Mouse (Mus musculus) cerebellum, postnatal 10 days (tissue): ENCODE results near the gene Nhej1.
A peak's percentile ranks its signal among the peaks of the same experiment; 100 is the strongest.

ENCODE experiments used
- DNase-seq, 2 experiments: peaks; one replicate each; pipeline ENCODE4 v3.0.0; 2021; ENCODE audit warnings: mixed read lengths in 2 of 2

The Nhej1 gene

DNA sequence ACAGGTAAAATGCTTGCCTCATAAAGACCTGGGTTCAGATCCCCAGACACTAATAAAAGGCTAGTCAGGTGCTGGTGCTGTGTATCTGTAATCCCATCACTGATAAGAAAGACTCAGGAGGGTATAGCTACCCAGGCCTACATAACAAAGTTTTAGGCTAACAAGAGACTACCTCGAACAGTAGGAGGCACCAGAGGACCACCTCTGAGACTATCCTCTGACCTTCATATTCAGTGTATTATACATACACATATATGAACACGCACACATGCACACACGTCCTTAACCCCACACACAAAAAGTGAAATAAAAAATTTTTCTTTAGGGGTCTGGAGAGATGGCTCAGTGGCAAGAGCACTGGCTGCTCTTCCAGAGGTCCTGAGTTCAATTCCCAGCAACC is 2.8 kb downstream of the Nhej1 start:
- DNase-seq = no peak

DNA sequence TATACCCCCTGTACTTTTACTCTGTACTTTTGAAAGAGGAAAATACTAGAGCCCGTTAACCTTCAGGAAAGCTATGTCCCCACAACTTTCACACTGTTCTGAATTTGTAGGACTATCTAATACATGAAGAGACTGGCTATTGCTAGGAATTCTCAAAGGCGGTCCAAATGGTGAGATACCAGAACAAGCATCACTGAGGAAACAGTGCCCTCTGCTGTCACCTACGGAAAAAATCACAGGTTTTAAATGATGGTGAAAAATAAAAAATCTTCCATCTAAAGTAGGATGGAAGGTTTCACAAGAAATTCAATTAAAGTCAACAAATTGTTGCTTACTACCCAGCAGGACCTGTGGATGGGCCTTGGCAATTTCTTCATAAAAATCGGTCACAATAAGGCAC is 72.9 kb downstream of the Nhej1 start:
- DNase-seq = peak; percentile 49 to 65

DNA sequence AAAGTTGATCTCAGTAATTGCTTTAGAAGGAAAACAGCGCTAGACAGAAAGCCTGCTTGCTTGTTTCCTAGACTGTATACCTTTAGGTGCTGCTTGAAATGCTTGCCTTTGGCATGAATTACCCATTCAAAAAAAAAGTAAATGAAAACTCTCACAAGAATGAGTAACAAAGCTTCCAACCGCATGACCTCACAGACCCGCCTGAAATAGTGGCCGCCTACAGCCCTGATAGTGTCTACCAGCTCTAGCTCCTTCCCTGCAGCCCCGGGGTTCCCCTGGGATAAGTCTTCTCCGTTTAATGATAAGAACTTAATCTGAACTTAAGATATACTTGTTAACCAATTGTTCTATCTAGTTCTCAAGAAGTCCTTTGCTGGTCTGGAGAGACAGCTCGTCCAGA is 73.6 kb downstream of the Nhej1 start:
- DNase-seq = no peak

DNA sequence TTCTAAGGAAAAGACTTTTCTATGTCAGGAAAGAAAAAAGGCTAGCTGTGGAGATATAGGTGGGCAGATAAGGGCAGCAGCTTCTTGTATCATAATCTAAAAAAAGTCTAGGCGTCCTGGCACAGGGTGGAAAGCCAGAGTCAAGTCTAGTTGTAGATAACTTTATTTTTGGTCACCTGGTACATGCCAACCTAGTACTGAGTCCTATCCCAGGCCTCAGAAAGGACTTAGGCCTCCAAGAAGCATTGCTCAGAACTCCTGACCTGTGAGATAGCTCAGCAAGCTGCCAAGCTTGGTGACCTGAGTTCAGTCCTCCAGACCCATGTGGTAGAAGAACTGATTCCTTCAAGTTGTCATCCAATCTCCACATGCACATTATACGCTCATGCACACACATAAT is 76.4 kb downstream of the Nhej1 start:
- no peak for DNase-seq

DNA sequence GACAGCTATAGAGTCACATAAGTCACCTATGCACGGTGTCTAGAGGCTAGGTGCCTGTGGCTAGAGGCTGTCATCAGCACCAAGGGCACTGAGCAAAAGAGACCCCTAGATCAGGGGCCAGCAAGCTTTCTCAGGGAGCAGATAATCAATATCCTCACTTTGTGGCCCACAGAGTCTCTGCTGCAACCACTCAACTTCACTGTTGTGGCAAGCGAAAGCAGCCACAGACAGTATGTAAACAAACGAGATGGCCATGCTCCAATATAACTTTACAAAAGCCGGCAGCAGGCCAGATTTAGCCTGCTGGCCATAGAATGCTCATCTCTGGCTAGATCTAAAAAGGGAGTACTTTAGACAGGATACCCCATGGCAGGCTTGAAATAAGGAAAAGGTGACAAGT is 77.0 kb downstream of the Nhej1 start:
- DNase-seq = no peak

DNA sequence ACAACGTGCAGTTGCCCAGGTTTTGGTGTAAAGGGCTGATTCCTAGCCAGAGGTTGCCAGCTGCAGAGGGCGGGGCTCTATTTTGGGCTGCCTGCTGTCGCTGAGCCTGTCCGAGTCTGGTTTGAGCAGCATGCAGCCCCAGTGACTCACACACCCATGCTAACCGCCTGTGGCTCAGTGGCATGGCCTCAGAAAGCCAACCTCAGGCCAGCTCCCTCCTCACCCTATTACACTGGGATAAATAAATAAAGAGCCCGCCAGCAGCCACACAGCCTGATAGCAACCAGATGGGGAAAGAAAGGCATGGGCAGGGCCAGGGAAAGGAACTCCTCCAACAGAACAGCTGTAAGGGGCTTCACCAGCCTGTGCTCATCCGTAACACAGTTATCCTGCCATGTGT is 84.6 kb downstream of the Nhej1 start:
- DNase-seq = no peak

DNA sequence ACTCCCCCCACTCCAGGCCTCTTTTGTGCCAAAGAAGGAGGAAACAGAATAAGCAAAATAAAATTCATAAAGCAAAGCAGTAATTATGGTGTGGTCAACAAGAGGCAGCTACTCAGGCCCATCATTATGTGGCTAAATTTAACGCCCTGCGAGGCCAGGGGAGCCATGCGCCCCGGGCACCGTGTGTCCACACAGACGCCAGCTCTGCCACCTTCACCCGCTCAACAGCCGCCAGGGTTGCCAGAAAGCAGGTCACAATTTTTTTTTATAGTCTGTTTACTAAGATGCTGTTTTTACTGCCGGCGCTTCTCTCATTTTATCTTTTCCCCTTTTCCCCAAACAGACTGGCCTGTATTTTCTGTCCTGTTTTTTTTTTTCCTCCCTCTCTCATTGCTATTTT is 93.0 kb downstream of the Nhej1 start:
- DNase-seq = no peak

DNA sequence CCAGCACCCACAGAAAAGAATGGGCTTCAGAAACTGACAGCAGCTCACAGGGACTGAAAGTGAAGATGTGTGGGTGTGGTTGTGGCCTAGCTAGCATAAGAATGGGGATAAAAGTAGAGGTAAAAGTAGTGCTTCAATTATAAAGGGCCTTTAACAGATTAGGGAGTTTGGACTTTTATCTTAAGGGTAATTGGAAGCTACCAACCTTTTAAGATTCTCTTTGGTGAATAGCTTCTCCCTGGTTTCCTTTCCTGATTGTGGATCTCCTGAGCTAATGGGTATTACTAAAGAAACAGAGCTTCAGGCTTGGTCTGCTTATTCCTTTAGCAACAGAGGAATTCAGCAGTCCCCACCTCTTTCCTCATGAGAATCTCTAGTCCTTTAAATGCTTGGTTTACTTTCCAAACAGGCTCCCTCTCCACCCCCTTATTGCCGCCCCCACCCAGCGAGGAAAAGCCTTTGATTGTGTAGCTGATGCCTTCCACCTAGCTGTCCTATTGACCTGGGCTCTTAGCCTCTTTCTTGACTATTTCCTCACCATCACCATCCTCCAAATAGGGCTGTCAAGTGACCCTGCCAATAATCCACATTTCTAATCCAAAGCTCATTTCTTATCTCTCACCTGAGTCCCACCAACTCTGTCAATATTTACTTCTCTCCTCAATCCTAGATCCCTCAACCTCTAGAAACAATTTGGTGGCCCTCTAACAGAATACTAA is 97.8 kb downstream of the Nhej1 start:
- no peak for DNase-seq

DNA sequence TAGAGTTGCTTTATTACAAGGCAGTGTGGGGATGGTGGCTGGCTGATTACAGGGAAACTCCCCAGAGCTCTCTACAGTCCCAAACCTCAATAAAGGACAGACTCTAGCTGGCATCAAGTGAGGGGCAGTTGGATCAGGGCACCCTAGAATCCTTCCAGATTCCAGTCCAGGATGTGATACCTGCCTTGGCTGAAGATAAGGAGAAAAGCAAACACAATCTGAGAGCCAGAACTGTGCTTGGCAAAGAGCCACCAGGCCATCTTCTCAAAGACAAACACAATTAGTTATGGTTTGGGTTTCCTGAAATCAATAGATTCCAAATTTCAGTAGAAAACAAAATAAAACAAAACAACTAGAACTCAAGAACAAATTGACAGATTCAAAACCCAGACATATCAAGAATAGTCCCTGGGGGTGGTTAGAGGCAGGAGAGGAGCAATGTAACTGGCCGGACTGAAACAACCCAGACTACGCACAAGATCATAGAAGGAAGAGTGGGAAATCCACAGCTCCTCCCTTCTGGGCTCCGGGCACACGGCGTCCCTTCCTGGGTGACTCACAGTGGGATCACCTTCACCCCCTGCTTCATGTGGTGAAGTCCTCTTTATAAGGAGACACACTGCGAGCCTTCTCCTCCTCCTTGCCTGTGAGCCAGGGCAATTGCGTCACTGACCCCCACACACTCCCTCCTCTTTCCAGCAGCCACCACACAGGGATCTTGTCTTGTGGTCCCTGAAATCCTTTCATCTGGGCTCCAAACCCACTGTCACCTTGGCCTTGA is 100.4 kb downstream of the Nhej1 start:
- peak; percentile 44 to 62 for DNase-seq

DNA sequence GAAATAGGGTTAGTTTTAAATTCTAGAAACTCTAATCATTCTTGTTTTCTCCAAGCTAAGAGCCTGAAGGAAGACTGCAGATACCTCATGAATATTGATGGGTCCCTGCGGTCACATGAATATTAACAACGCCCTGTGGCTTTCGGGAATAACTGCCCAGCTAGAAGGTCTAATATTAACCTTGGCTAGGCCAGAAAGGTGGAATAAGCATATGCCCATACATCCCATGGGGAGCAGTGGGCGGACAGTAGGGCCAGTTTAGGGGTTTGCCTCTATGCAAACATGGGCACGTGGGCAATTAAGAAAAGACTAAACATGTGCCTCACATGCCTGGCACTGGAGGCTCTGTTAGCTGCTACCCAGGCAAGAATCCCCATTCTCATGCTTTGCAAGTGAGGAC is 102.8 kb downstream of the Nhej1 start:
- DNase-seq = no peak

DNA sequence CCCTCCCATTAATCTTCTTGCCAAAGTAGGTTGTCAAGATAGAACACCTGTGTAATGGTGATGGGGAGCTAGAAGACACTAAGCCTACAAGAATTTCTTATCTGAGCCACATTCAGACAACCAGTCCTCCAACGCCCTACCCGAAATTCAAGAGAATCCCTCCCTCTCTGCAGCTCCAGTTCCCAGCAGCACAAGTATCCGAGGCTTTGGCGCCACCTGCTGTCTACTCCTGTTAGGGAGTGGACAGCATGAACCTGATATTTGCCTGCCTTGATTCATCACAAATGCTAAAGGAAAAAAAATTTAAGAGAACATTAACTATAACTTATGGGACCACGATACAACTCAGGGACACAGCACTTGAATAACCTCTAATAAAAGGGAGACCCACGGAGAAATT is 108.2 kb downstream of the Nhej1 start:
- peak; percentile 94 to 95 for DNase-seq

DNA sequence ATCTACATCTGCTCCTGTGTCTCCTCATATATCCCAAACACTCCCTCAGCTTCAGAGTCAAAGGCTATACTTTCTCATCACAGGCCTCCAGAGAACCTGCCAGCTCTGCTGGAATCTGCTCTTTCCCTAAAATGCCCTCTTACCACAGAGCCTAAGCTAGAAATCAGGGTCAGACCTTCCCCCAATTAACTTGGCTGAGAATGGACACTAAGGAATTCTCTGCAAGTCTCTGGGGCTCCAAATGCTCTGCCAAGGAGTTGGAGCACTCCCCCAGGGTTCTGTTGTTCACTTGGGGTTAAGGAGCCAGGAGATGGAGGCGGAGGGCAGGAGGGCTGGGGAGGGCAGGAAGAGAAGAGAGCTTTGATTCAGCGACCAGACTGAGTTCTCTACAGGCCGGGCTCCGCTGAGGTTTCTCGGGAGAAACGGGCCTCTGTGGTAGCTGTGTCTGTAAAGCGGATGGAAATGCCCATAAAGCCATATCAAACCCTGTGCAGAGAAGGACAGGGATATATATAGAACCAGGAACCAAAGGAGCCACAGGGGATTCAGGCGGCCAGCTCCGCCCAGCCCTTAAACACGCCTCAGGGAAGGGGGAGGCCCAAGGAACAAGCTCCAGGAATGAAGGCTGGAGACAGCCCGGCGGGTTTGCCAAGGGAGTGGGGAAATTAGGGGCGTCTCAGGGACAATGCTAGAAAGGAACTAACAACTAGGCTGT is 109.3 kb downstream of the Nhej1 start:
- peak in 1 of 2 experiments; percentile 12 for DNase-seq

DNA sequence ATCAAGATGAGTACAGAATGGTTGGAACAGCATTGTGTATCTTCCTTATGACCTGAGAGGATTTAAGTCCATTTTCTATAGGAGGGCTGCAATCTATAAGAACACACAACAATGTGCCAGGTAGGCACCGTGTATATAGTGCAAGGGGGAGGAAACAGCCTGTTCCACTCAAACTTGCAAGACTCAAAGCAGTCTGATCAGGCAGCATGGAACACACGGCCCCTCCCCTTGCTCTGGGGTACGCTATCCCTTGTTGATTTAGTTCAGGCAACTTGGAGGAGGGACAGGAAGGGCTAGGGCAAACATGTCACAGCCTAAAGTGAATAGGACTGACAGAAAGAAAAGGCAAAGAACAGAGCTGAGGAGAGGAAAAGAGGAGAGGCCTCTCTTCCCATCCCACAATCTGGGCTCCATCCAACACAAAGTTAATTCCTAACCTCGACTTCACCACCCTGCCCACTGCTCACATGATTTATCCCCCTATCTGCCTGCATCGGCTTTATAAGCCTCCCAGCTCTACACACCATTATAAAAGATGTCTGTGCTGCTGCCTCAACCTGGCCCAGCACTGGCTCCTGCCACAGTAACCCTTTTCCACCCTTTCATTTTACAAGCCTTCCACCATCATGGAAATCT is 110.7 kb downstream of the Nhej1 start:
- DNase-seq = no peak

DNA sequence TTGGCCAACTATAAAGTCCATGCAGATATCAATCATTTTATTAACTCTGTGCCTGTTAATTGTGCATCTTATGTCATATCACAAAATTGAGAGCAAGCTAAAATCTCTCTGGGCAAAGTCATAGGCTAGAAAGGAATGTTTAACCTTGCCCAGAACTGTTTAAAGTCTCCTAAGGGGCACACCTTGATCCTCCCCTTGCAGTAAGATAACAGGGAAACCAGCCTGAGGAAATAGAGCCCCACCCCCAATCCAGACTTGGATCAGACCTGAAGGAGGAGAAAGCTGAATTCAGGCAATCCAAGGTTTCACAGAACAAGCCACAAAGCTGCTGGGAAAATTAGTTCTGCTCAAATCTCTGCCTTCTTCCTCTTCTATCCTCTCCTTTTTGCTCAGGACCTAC is 114.2 kb downstream of the Nhej1 start:
- DNase-seq = no peak

DNA sequence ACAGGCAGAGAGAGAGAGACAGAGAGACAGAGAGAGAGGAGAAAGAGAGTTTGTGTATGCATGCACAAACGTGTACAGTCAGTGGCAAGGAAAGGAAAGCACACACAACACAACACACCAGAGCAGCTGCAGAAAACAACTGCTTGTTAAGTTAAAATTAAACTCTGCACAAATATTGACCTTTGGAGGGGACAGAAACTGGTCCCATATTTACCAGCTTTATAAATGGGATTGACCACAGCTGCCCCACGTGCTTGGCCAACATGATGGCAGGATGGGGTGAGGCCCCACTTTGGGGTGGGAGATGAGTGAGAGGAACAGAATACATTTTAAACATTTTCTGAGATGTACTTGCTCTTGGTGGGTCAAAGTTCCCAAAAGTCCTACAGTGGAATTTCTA is 114.8 kb downstream of the Nhej1 start:
- DNase-seq = no peak

DNA sequence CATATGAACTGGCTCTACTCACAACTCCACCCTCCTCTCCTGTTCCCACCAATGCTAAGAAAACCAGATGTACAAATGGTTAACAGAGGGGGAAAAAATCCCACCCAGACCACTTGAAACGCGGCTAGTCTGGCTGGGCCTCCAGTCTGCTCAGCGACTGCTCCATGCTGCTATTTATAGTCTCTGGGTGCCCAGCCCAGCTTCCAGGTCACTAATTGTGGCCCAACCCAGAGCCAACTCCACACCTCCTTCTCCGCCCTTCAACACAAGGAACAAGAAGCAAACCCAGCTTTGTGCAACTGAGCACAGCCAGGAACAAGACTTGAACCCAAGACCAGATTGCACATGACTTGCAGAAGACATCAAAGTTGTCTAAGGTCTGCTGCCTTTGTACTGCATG is 119.0 kb downstream of the Nhej1 start:
- DNase-seq = no peak

DNA sequence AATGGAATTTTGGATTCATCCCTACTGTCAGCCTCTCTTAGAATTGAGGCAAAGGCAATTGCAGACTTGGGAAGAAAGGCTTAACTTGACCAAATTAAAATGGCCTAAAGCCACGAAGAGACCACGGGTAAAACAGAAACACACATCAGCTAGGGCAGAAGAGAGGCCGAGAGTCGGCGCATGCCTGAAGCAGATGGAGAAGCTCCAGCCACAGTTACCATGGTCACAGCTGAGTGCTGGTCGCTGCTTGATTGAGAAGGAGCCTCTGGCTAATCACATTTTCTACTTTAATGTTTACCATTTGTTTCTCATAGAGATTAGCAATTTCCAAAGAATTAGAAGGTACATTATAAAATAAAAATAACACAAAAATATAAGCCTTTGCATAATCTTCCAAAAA is 123.8 kb downstream of the Nhej1 start:
- DNase-seq = peak in 1 of 2 experiments; percentile 21

DNA sequence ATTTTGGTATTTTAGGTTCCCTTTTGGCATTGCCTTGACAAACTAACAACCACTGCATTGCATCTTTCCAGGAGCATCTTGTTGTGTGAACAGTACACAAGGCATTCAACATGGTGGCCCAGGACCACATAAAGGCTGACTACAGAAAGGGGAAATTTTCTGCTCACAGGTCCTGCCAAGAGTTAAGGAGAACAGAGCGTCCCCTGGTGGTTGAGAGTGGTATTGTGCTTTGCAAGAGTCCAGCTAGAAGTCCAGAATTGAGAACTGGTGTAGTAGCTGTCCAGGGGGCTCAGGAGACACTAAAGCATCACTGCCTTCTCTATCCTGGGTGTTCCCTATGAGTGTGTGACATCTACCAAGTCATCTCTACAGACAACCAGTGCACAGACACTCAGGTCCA is 124.5 kb downstream of the Nhej1 start:
- peak; percentile 50 to 63 for DNase-seq

DNA sequence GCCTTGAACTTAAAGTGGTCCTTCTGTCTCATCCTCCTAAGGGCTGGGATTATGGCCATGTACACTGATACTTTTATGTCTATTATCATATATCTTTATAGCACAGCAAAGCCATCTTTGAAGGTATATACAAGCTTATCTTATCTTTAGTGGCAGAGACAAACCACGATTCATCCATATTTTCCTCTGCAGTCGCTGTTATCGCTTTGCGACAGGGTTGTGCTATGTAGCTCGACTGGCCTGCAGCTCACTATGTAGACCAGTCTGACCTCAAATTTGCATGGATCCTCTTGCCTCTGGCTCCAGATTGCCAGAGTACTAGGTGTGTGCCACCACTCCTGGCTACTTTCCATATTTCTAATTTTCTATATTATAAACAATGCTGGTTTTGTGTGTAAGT is 125.8 kb downstream of the Nhej1 start:
- DNase-seq = no peak

DNA sequence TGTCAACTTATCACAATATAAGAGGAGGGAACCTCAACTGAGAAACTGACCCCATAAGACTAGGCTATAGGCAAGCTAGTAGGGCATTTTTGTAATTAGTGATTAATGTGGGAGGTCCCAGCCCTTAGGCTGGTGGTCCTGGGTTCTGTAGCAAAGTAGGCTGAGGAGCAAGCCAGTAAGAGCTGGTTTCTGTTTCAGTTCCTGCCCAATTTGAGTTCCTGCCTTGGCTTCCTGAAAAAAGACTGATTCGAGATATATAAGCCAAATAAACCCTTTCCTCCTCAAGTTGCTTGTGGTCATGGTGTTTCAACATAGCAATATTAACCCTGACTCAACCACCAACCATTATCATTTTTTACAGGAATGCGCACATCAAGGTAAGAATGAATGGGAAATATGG is 127.8 kb downstream of the Nhej1 start:
- no peak for DNase-seq

DNA sequence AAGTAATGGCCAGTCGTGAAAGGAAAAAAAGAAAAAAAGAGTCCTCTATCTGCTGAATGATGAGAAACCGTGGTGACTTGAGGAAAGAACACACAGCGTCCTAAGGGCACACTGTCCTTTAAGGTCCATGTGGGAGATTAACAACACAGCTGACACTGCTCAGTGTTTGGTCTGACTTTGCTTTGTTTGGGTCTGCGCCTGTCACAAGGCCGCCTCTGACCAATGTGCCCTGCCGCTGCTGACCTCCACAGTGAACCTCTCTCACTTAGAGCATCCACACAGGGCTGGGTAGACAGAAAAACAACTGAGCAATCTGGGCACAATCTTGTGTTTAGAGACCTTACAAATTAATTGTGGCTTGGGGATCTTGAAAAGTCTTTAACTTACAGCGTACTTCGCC is 148.0 kb downstream of the Nhej1 start:
- DNase-seq = no peak

DNA sequence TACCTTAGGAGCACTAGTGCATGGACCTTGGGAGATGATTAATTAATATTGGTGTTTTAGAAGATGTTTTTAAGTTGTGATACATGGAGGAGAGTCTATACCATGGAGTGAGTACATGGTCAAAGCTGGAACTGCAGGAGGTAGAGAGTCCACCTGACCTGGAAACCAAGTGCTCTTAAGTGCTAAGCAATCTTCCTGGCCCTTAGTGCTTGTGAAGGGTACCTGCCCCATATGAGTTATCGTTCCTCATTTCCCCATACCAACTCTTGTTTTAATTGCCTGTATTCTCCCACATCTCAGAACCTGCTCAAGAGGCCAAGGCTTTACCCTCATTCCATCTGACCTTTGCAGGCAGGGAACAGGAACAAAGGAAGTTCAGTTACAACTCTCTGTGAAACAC is 149.1 kb downstream of the Nhej1 start:
- no peak for DNase-seq

DNA sequence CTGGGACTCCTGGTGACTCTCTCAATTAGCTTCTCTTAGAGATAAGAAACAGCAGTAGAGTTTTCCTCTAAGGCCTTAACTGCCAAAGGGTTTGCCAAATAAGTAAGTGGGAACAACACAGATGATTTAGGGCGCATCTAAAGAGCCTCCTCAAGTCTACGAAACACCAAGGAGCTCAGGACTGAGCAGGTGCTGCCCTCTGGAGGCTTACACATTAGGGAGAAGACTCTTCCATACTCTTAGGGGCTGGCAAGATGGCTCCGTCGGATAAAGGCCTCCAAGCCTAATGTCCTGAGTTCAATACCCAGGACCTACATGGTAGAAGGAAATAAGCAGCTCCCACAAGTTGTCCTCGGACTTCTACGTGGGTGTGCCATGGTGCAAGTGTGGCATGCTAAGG is 151.4 kb downstream of the Nhej1 start:
- no peak for DNase-seq
